Mouse (Mus musculus) CD4-positive, CD25-positive, alpha-beta regulatory T cell, adult 2 months (primary cell): ENCODE measurements around the gene Baiap2l2.

Experiments
- DNase-seq: peaks from one replicate; pipeline ENCODE4 v3.0.0-alpha.2; 2012; ENCODE audit warnings: low read depth, low spot score

Gene Baiap2l2

DNA sequence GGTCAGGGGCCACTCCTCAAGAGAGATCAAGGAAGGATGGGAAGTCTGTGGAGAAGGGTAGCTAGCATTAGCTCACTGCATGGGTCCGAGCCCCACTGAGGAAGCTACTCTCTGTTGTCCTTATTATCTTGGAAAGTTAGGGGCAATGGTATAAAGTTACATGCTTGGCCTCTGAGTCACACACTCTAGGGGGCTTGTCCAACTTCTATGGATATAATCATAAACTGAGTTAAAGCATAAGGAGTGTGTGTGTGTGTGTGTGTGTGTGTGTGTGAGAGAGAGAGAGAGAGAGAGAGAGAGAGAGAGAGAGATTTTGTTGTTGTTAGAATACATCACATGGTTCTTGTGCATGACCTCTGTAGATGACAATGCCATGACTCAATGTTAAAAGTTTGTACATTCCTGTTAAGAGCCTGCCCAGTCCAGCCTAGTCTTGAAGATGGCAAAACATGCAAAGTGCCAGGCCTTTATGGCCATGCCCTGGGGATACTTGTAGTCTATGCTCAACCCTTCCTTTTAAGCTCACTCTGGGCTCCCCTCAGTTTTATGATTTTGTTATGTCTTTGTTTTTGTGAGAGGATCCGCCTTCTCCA, 14.3 kb upstream of the Baiap2l2 start:
- no peak for DNase-seq

DNA sequence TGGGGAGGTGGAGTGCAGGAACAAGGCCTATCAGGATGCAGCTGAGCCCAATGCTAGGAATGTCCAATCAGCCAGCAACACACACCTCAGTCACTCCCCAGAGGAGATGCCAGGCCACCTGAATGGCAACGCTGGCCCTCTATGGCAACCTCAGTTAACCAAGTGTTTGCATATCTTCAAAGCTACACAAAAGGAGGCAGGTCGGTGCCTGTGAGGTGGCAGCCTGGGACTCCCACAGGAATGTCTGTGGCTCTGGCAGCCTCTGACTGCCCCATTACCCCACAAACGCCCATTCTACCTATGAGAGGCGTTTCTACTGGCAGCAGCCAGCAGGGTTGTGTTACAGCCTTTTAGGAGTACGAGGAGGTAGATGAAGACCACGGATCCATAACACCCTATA, 13.2 kb upstream of the Baiap2l2 start:
- no peak for DNase-seq

DNA sequence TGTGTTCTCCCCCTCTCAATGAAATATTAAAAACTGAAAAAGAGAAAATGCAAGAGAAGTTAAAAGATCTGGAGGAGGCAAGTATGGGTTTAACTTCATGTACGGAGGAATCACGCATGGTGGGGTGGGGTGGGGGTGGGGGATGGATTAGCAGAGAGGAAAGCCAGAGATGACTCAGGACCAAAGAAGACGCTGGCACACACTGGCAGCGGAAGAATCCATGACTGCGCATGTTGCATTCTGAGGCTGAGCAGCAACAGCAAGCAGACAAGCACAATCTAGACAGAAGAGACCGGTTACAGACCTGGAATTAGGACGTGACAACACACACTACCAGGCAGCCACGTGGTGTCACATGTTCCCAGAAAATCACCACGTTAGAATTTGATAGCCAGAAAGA, 7.4 kb upstream of the Baiap2l2 start:
- no peak for DNase-seq

DNA sequence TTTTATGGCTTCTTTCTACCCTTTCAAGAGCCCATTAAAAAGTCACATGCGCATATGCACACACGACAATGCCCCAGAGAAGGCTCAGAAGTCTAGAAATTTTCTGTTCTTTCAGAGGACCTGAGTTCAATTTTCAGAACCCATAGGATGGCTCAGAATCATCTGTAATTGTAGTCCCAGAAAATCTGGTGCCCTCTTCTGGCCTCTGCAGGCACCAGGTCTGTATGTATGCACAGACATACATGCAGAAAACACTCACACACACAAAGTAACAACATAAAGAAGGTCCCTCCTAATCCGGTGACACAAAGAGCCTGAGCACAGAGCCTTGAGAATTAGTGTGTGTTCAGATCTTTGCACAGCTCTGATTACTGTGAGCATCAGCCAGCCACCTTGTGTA, 5.0 kb upstream of the Baiap2l2 start:
- no peak for DNase-seq

DNA sequence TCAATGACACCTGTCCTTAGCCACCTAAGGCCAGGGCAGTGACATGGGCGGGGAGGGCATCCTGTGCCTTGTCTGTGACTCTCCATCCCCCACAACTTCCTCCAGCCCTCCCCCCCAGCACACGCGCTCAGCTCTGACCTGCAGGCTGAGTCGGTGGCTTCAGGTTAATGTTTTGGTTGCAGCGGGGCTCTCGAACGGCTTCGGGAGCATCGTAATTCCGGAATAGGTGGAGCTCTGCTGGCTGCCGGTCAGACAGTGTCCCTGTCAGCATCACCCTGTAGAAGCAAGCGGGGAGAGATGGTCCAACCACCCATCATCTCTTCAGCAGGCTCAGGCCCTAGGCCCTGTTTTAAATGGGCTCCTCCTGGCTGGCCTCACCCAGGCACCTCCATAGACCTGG, 4.1 kb upstream of the Baiap2l2 start:
- no peak for DNase-seq

DNA sequence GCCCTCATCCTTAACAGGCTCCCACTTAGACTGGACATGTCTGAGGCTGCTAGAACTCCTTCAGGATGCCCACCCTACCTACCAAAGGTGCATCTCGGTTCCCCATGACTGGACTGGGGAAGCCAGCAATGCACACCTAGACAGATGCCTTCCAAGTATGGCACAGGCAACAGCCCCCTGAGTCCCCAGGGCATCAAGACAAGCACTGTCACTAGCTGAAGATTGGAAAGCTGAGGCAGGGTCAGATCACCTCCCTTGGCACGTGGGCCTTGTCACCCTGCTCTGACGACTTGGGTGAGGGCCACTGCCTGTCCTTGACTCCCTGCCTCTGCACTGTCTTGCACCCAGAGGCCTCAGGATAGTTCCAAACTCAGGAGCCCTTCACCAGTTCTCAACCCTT, 3.0 kb upstream of the Baiap2l2 start:
- no peak for DNase-seq

DNA sequence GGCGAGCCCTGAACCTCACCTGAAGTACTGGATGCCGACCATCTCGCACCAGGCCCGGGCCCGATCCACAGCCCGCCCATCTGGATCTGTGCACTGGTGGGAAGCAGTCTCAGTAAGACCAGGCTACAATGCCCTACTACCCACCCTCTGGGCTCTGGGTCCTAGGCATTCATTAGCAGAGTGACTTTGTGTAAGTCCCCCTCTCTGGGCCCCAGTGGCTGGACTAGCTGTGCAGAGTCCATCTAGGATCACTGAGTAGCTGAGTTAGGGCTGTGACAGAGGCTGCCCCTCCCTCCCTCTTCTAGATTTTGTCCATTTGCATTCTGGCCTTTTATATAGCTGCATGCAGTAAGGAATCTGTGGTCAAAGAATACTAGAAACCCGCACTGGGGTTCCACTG, 1.8 kb upstream of the Baiap2l2 start:
- no peak for DNase-seq

DNA sequence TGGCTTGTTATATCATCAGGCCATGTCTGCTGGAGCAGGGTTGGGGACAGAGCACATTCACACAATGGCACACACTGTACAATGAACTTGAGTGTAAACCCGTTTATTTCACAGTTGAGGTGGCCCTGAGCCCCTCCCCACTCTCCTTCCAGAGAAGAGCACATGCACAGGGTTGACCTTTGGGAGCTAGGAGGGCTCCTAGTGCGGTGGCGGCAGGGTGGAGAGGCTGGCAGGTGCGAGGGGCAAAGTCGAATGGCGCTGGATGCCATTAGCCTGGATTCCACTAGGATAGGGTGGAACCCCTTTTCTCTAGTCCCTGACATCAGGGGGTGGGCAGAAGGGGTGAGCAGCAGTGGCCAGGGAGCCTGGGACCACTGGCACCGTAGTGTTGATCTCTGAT, 804 bp upstream of the Baiap2l2 start:
- no peak for DNase-seq

DNA sequence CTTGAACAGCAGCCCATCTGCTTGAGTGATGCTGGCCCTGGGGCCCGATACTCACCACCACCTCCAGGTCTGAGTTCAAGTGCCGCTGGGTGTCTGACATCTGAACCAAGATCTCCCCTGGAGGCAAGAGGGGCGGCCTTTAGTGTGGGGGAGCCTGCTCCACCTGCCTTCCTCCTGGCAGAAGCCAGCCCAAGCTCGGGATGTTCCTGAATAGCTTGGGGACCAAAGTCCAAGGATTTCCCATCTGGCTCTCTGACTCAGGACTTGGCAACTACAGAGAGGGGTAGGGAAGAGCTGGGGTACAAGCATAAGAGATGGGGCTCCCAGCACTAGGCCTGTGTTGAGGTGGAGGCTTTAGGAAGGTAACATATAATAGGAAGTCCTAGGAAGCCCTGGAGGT, 2.0 kb downstream of the Baiap2l2 start:
- DNase-seq = no peak

DNA sequence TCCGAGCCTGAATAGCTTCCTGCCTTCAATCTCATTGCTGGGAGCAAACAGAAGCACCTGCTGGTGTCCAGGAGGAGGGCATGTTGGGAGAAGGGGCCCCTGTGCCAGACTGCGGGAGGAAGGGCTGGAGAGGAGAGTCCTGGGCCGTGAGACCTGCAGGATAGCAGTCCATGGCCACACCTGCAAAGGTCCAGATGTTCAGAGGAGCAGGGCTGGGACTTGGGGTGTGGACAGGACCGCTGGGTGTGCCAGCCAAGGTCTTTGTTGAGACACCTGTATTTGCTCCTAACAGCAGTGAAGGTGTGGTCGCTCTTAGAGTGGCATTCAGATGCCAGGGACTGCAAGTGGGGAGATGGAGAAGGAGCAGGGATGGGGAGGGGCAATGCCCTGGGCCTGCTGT, 2.9 kb downstream of the Baiap2l2 start:
- DNase-seq = no peak

DNA sequence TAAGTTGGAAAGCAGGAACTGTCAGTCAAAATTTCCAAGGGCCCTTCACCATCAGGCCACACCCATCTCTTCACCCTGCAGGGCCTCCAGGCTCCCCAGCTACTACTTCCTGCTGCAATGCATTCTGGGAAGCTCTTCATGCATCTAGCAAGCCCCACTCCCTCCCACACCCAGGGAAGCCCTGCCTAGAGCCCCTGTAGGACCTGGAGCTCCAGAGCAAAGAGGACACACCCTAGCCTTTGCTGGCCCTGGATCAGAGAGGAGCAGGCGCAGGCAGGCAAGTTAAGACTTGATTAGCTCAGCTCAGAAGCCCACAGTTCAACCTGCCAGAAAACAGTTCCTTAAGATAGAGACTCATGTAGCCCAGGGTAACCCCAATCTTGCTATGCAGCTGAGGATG, 3.9 kb downstream of the Baiap2l2 start:
- peak; percentile 79 for DNase-seq

DNA sequence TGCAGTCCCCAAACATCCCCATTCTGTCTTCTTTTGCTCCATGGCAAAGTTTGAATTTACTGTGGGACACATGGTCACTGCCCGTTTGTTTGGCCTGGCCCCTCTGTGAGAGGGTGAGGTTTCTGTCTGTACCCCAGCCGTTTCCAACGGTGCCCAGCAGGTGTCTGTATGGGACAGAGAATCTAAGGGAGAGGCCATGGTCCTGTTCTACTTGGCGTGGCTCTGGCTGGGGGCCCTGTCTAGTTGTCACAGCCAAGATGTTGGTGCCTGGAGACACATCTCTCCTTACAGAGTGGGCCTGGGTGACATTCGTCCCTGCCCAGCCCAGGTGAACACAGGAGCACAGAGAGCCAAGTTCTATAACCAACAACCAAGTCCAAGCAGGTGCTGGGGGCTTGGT, 4.5 kb downstream of the Baiap2l2 start:
- DNase-seq = peak; percentile 22

DNA sequence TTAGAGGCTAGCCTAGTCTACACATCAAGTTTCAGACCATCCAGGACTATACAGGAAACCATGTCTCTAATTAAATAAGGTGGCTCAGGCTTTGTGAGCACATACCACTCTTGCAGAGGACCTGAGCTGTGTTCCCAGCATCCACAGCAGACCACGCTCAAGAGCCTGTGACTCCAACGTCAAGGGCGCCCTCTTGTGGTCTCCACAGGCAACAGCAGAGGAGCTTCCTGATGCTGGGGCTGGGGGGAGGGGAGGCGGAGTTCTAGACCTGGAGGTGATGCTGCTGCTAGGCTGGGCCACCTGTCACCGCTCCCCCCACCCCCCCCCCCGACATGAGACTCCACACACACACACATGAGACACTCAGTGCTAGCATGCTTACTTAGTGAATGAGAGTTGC, 5.1 kb downstream of the Baiap2l2 start:
- DNase-seq = peak; percentile 78

DNA sequence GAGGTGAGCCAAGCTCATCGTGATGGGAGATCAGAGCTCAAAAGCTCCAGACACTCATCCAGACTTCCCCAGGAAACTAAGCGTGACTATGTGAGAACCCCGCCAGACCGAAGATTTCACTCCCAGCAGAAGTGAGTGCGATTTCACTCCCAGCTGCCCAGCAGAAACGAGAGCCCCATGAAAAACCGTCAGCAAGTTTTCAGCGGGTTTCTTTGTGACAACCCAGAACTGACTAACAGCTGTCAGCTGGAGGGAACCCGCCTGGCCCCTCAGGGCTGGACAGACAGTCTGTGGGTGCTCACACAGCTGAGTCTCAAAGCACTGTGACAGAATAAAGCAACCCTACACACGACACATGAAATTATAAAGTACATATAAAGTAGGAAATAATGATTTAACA, 7.6 kb downstream of the Baiap2l2 start:
- DNase-seq = no peak

DNA sequence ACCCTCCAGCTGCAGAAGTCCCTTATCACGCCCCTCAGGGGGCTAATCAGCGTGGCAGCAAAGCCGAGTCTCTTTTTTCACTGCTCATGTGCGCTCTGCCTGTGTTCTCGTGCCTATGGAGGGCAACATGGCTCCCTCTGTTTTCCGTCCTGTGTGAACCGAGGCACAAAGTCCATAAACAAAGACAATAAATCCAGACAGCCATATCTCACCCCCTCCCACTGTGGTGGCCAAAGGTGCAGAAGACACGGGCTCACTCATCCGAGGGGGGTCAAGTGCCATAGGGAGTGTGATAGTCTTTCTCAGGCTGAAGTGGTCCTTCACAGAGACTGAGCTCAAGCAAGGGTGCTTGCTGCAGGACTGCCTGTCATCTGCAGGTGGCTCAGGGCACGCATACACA, 12.3 kb downstream of the Baiap2l2 start:
- DNase-seq = no peak

DNA sequence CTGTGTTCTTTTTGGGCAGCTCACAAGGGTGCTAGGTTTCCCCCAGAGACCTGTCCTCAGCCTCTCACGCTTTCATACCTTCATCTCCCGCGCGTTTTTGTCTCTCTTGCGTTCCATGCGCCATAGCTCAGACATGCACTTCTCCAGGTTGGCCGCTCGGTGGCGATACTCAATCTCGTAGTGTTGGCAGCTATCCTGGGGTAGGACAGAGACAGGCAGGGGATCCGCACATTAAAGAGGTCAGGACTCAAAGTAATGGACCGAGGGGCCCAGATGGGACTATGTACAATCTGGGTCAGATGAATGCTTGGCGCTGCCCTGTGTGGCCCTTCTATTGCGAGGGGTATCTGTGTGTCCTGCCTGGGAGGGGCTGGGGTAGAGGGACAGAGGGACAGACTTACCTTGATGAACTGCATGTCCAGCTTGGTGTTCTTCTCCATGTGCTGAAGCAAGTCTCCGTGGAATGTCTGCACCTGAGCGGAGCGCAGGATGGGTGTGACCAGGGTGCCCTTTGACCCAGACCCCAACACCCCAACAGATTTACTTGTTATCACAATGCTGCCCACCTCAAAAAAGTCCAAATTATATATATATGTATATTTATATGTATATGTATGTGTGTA, 14.1 kb downstream of the Baiap2l2 start:
- DNase-seq = peak; percentile 88

DNA sequence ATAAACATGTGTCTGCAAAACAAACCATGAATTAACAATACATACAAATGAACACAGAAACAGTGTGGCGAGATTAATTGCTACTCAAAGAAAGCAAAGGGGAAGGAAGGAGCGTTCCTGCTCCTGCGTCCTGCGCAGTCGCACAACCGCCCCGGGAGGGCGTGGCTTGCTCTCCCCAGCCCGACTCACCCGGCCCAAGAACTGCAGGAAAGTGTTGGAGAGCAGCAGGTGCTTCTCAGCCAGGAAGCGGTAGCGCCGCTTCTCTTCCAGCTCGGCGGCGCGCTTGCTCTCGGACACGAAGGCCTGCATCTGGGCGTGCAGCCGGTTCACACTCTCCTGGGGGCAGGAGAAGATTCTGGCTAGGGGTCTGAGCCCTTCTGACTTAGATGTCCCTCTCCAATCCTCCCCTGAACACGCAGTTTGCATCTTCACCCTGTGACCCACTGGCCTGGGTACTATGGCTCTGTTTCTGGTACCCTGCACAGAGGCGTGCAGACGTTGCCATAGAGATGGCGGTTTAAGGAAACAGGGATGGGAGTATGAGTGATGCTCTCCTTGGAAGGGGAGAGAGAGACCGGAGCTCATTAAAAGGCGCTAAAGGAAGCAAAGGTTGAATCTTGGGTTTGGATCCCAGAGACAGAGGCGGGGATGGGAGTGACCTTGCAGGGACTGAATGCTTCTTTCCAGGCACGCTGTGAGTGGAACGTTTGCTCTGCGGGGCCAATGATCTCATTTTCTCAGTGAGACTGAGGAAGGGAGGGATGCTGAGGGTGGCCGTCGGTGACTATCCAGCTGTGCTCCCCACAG, 14.8 kb downstream of the Baiap2l2 start:
- DNase-seq = peak; percentile 93

DNA sequence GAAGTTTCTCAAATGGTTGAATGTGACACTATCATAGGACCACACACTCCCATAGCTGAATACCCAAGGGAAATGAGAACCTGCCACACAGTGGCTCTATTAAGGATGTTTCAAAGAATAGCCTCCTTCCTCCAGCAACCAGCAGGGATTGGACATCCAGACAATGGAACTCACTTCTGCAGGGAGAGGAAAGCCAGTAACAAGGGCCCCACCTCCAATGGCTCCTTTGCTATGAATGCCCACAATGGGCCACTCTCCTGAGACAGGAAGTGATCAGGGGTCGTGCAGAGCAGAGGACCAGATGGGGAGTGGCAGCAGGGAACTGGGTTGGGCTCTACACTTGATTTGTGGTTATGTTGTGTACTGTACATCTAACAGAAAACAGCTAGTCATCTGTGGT, 16.8 kb downstream of the Baiap2l2 start:
- no peak for DNase-seq

DNA sequence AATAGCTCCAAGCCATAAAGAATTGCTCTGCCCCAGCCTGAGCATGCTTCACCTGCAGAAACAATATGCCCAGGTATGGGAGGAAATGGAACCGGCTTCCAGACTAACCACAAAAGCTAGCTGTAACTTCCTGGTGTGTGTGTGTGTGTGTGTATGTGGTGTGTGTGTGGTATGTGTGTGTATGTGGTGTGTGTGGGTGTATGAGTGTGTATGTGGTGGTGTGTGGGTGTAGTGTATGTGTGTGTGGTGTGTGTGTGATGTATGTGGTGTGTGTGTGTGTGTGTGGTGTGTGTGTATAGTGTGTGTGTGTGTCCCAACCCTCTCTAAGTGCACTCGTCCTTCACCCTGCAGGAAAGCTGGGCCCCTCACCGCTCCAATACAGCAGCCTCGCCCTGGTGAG, 20.0 kb downstream of the Baiap2l2 start:
- DNase-seq = peak; percentile 47

DNA sequence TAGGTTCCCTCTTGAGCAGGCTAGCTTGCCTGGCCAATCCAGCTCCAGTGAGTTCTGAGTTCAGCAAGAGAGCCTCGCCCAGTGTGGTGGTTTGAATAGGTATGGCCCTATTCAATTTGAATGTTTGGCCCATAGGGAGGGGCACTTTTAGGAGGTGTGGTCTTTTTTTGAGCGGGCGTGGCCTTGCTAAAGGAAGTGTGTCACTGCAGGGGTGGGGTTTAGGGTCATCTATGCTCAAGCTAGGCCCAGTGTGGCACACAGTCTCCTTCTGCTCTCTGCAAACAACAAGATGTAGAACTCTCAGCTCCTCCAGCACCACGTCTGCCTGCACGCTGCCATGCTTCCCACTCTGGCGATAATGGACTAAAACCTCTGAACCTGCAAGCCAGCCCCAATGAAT, 21.6 kb downstream of the Baiap2l2 start:
- DNase-seq = no peak

DNA sequence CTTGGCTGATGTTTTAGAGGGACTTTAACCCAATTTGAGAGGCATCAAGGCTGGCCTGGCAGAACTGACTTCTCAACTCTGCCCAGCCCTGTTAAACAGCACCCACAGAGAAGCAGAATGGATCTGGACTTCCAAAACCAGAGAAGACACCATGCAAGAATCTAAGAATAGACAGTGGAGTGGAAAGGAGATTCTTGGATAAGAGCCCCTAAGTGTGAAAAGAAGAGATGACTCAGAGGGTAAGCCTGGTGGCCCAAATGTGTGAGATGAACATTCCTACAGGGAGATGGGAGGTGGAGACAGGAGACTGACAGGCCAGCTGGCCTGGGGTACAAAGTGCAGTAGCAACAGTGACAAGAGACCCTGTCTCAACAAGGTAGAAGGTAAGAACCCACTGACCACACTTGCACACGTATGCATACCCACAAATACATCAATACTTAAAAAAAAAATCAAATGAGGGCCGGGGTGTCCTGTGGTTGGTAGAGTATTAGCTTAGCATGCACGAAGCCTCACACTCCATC, 22.5 kb downstream of the Baiap2l2 start:
- DNase-seq = no peak

DNA sequence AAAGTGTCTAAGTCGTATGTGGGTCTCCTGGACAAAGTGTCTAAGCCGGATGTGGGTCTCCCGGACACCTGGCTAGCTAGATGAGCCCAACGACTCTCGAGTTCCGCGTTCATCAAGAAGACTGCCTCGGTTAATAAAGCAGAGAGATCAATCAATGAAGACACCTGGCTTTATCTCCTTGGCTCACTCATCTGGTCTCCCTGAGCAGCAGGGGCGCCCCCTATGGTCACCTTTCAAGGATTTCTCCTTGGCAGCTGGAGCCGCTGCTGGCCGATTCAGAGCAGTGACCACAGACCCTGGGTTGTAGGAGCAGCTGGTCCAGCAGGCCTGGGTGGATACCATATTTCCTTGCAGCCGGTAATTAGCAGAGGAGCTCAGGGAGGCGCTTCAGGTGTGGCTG, 23.0 kb downstream of the Baiap2l2 start:
- peak; percentile 57 for DNase-seq

DNA sequence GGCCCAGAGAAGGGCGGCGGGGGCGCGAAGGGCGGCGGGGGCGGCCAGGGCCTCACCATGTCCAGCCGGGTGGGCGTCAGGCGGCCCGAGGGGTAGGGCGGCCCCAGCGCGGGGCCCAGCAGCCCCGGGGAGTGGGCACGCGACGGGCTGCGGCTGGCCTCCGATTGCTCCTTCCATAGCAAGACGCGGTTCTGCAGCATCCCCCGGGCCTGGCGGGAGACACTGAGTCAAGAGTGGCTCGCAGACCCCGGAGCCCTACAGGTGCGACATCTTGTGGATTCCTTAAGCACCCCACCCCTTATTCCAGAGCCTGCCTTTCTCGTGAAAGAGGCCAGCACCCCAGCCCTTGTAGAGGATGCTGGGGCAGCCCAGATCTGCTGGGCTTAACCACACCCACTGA, 23.6 kb downstream of the Baiap2l2 start:
- peak; percentile 18 for DNase-seq
